Mouse (Mus musculus) heart, postnatal 0 days (tissue): ENCODE measurements around the gene Cops9.

ENCODE experiments used
- CTCF ChIP-seq: IDR thresholded peaks from 2 replicates; pipeline ENCODE4 v1.5.1; 2016; ENCODE audit warnings: antibody characterized with exemption, control low read depth, low read depth
- EP300 ChIP-seq: IDR thresholded peaks from 2 replicates; pipeline ENCODE4 v1.6.1; 2016; ENCODE audit warnings: antibody characterized with exemption, low read depth

GRCm38 (mm10) chr1:92637501-92638172 is 4.1 kb downstream of the Cops9 start:
- TF ChIP-seq CTCF (no peak), EP300 (no peak)
